Mouse (Mus musculus) erythroblast, embryonic 14.5 days (primary cell): ENCODE measurements around the gene Lonp1.

Experiments
- GATA1 ChIP-seq: IDR thresholded peaks from 2 replicates; pipeline ENCODE4 v1.6.1; 2012; ENCODE audit warnings: low read length, inconsistent platforms, mixed read lengths
- TAL1 ChIP-seq: IDR thresholded peaks from 3 replicates; pipeline ENCODE4 v1.6.1; 2012; ENCODE audit warnings: low read length, inconsistent platforms, mixed read lengths

- TF ChIP-seq TAL1 = no peak
- TF ChIP-seq GATA1 = no peak
Measured at GRCm38 (mm10) chr17:56611861-56612564, 14.7 kb downstream of the Lonp1 start.
